Mouse (Mus musculus) fat pad, adult 2 months (tissue): ENCODE results near the gene Pgm1.
A peak's percentile ranks its signal among the peaks of the same experiment; 100 is the strongest.

Experiments
- DNase-seq: peaks from one replicate; pipeline ENCODE4 v3.0.0-alpha.2; 2011; ENCODE audit warnings: low read depth, low spot score; ENCODE audit errors: extremely low read depth

Gene Pgm1

GRCm38 (mm10) chr4:100009211-100009678 is 80.0 kb downstream of the Pgm1 start:
- DNase-seq, result peak; percentile 69

- DNase-seq, result no peak
Observed at GRCm38 (mm10) chr4:100010916-100011315, 81.7 kb downstream of the Pgm1 start.

- DNase-seq, result peak; percentile 66
Observed at GRCm38 (mm10) chr4:100011563-100011962, 82.3 kb downstream of the Pgm1 start.

- DNase-seq, result no peak
Observed at GRCm38 (mm10) chr4:100012361-100013035, 83.3 kb downstream of the Pgm1 start.

- DNase-seq, result no peak
Observed at GRCm38 (mm10) chr4:100027773-100028172, 98.6 kb downstream of the Pgm1 start.

GRCm38 (mm10) chr4:100028641-100029040 is 99.4 kb downstream of the Pgm1 start:
- no peak for DNase-seq

GRCm38 (mm10) chr4:100031270-100031669 is 102.1 kb downstream of the Pgm1 start:
- no peak for DNase-seq

- DNase-seq, result no peak
Observed at GRCm38 (mm10) chr4:100032608-100033007, 103.4 kb downstream of the Pgm1 start.

GRCm38 (mm10) chr4:100033944-100034343 is 104.7 kb downstream of the Pgm1 start:
- no peak for DNase-seq

GRCm38 (mm10) chr4:100034971-100035370 is 105.8 kb downstream of the Pgm1 start:
- DNase-seq, result no peak

- DNase-seq, result no peak
Observed at GRCm38 (mm10) chr4:100035919-100036554, 106.8 kb downstream of the Pgm1 start.
